Mouse (Mus musculus): ENCODE data around the gene H2-DMa.

H2-DMa gene

DNA sequence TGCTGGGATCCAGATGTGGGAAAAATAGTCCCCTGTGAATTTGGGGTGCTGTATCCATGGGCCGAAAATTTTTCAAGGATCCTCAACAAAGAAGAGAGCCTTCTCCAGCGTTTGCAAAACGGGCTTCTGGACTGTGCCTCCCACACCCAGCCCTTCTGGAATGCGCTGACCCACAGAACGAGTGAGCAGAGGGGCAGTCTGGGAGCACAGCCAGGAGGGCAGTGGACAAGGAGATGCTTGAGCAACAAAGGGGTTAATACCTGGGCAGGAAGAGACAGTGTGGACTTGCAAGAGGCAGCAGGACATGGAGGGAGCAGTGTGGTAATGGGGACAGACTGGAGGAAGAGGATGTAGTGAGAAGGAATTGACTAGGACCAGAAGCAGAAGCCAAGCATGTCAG lies 36.2 kb downstream of the H2-DMa start:
- no peak for DNase-seq (ENCODE audit: low spot score in 2 of 2)

DNA sequence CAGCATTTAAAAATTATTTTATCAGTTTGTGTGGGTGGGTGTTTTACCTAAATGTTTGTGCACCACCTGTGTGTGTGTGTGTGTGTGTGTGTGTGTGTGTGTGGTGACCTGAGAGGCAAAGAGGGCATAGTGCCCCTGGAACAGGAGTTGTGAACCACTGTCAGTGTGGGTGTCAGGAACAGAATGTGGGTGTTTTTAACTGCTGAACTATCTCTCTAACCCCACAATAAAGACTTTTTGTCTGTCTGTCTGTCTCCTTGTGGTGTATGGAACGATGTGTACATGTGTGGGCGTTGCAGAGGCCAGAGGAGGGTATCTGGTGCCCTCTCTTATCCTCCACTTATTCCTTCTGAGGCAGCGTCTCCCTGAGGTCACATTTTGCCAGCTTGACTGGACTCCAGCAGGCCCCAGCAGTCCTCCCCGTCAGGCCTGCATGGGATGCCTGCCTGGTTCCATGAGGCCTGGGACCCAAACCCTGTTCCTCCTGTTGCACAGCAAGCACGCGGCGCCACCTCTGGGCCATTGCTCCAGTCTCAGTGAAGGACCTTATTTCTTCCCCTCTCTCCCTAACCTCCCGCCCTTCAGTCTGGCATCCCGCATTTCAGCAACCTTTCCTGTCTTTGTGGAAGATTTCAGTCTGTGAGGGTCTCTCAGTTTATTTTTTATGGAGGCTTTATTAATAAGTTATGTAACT lies 45.0 kb downstream of the H2-DMa start:
- DNase-seq (ENCODE audit: low spot score in 2 of 2) = no peak

DNA sequence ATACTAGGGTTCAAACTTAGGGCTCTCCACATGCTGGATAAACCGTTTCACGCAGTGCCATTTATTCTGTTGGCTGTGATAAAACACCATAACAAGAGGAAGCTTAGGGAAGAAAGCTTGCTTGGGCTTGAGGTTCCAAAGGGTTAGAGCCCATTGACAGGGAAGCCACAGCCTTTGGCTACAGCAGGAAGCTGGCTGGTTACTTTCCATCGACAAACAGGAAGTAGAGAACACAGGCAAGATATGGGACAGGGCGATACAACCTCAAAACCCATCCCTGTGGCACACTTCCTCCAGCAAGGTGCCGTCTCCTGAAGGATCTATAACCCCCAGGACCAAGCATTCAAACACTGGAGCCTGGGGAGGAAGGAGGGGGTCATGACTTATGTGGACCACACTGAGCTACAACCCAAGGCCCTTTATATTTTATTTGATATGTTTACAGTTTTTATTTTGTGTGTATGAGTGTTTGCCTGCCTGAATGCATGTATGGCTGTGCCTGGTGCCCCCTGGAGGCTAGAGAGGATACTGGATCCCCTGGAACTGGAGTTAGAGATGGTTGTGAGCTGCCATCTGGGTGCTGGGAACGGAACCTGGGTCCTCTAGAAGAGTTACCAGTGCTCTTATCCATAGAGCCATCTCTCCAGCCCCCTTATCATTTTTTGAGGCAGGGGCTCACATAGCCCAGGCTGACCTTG lies 45.8 kb downstream of the H2-DMa start:
- no peak for DNase-seq (ENCODE audit: low spot score in 2 of 2)

DNA sequence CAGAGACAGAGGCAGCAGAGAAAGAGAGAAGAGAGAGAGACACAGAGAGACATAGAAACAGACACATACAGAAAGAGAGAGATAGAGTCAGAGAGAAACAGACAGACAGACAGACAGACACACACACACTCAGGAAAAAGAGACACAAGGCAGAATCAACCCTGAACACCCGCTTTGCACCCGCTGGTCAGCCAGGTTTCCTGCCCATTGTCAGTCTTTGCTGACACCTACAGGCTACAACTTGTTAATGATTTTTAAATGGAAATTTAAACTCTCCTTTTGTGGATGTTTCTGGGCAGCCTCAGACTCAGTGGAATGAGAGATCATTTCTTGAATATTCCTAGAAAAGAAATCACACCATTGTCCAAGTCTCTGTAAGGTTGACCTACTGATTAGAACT lies 49.9 kb downstream of the H2-DMa start:
- no peak for DNase-seq (ENCODE audit: low spot score in 2 of 2)

DNA sequence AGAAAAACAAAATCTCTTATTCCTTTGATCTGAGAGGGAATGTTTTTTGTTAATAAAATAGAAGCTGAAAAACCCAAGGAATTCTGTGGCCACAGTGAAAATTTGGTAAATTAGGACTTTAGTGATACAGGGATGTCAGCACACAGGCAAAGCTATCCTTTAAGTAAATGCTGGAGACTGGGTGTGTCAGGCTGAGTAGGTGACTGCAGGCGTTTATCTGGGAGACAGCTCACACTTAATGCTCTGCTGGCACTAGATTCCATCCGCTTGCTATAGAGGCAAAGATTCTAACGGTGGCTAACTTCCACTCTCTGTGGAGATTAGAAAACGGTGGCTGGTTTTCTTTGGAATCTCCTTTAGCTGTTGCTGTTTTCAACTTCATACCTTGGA lies 51.1 kb downstream of the H2-DMa start:
- no peak for DNase-seq (ENCODE audit: low spot score in 2 of 2)

DNA sequence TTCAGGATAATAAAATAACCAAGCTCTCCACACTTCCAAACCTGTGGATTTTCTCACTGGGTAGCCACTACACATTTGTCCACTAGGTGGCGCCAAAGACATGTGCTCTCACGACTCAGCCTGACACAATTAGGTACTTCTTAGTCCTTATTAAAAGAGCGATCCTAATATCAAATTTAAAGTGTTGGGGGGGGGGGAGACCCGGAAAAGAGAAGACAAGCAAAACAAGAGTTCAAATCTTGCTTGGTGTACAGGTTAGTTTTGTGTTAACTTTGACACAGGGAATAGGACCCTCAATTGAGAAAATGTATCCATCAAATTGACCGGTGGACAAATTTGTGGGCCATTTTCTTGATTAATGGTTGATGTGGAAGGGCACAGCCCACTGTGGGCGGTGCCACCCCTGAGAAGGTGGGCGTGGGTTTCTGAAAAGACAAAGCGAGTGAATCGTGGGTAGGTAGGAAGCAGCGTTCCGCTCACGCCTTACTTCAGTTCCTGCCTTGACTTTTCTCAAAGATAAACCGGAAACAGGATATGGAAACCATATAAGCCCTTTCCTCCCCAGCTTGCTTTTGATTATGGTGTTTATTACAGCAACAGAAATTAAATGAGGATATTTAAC lies 51.6 kb downstream of the H2-DMa start:
- peak; percentile 31 to 84 for DNase-seq (ENCODE audit: low spot score in 2 of 2)

DNA sequence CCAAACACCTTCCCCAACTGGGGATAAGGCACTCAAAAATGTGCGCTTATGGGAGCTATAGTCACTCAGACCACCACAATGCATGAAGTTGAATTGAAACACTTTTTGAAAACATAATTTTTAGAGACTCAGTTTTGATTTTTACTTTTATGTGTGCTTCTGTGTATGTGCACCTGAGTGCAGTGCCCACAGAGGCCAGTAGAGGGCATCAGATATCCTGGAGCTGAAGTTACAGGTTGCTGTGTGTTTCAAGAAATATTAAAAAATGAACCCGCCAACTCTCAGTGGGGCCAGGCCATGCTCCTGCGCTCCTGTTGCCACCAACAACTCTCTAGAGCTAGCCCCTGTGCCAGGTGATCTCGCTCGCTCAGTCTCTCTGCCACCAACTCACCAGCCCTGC lies 53.2 kb downstream of the H2-DMa start:
- DNase-seq (ENCODE audit: low spot score in 2 of 2) = no peak

DNA sequence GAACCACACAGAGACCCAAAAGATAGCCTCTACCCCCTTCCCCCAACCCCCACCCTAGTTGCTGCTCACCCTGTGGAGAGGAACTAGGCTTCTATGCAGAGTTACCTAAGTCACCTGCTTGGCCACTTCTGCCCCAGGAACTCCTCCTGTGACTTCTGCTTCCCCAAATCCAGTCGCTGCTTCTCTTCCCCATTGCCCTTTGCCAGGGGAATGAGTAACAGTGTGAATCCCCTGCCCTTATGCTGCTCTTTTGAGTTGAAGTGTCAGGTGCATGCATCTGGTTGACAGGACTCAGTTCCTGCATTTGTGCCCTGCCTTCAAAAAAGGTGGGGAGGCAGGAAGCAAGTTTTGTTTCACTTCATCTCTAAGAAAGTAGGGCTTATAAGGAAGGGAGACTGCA lies 54.7 kb downstream of the H2-DMa start:
- DNase-seq (ENCODE audit: low spot score in 2 of 2) = no peak

DNA sequence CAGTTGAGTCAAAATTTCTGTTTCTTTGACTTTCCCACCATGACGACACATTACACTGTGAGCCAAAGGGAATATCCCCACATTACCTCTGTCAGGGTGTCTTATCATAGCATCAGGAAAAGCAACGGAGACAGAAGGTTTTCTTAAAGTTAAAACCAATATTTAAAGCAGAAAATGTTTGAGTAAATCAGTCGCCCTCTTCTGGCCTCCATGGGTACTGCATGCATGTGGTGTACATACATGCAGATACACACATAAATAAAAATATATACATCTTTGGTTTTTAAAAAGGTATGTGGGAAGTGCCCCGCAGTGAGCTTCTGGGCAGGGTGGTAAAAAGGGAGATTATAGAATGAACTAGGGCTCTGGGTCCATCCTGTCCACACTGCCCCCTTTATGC lies 57.8 kb downstream of the H2-DMa start:
- DNase-seq (ENCODE audit: low spot score in 2 of 2) = no peak

DNA sequence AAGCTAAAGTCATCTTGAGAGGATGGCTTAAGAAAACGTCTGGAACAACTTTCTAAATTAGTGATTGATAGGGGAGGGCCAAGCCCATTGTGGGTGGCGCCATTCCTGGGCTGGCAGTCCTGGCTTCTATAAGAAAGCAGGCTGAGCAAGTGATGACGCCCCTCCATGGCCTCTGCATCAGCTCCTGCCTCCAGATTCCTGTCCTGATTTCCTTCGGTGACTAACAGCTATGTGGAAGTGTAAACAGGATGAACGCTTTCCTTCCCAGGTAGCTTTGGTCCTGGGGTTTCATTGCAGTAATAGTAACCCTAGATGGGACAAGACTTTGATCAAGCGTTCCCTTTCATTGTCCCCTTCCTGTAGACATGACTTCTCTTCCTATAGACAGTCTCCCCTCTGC lies 59.7 kb downstream of the H2-DMa start:
- DNase-seq (ENCODE audit: low spot score in 2 of 2) = no peak

DNA sequence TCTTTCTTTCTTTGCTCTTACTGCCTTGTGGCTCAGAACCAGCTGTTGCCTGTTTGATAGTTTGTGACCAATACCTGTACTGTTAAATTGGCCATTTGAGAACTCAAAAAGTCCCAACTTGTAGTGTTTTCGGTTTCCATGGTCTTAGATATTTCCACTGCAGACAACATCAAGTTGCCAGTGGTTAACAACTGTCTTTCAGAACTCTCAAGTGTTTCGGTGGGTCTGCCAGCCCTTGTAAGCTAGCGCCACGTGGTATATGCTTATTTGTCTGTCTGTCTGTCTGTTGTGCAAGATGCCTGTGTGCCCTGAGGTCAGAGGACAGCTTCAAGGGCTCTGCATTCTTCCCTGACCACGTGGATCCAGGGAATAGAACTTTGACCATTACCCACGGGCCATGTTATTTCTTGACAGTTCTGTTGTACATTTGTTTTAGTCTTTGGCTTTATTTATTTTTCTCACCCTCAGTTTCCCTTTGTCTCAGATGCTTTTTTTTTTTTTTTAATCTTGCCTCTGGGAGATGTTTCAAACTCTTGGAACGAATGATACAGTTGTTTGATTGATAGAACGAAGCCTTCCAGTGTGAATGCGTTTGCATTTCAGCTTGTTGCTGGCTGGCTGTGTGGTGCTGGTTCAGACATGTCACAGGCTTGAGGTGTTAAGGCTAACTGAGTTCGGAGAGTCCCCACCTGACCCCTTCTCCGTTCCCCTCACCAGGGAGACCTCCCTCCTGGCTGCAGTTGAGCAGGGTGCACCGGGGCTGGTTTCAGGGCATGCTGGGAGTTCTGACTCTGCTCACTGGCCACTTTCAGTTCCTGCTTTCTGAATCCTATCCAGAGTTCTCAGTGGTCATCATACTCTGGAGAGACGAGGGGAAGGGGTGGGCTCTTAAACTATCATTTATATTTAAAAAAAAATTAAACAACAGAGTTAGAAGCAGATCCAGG lies 60.8 kb downstream of the H2-DMa start:
- DNase-seq (ENCODE audit: low spot score in 2 of 2) = no peak

DNA sequence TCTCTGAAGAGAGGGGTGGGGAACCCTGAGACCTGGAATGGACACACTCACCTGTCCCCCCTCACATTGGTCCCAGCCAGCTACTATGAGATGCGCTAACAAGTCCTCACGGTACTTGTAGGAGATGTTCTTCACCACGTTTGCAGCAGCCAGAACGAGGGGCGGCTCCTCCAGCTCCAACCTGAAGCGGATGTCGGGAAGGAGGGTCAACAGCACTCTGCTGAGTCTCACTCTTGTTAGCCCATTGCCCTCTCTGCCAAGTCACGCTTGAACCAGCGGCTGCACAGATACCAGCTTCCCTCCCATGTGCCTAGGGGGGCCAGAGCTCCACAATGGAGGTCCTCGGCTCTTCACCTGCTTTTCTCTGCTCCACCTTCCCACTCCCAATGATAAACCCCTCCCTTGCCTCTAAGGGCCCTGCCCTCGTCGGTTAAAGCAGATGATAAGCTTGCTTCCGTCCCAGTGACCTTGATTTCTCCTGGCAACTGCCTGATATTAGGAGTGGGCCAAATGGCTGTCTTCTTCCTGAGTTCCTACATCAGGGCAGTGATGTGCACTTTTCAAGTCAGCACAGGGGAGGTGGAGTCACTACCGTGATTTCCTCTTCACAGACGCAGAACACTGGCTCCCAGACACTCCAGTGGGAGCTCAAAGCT lies 64.4 kb downstream of the H2-DMa start:
- no peak for DNase-seq (ENCODE audit: low spot score in 2 of 2)

DNA sequence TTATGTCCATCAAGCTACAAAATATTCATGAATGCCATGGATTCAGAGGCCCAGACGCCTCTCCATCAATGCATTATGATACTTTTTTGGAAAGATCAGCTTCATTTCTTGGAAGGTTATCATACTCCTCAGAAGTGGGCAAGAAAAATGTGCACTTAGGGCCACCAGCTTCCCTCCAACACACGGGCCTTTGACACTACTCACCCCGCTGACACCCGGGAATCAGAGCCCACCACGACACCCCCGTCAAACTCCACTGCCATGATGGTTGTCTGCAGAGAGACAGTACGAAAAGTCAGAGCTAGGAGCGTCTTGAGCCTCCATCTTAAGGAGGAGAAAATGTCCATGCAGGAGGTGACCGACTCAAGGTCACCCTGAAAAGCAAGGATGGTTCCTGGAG lies 66.2 kb downstream of the H2-DMa start:
- DNase-seq (ENCODE audit: low spot score in 2 of 2) = no peak

DNA sequence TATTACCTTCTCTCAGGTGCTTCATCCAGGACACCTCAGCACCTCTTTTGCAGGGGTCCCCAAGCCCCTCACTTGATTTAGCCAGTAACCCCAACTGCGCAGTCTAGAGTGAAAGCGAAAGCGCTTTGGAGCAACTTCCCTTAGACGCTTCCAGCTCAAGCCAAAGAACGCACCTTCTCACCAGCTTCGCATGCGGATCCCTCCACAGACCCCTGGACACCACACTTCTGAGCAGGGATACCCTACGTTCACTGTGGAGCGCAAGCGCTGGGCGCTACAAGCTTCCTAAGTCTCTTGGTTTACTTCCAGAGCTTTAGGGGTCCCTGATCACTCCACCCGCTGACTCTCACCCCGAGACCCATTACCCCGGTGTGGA lies 67.5 kb downstream of the H2-DMa start:
- no peak for DNase-seq (ENCODE audit: low spot score in 2 of 2)

DNA sequence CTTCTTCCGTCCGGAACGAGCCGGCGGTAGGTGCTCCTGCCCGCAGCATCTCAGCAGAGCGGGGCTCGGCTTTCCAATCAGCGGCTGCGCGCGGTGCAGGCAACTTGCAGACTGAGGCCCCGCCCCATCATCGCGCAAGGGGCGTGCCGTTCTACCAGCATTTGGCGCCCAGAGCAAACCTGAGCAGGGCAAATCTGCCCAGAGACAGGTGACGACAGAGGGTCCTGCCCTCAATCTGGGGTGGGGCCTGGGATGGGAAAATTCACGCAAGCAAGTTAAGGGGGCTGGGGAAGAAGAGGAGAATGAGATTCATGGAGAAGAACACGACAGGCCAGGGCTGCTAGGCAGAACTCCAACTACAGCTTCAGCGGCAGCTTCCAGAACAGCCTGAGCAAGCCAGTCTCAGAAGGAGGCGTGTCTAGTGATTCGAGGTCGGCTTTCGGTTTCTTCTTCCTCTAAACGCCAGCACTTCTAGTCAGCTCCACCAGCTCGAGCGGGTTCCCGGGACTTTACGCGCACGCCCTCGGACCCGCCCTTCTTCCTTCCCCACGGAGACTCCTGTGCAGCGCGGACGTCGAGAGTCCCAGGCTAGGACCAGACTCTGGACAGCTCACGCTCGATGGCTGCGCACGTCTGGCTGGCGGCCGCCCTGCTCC lies 68.0 kb downstream of the H2-DMa start, which contains the start of the genes Tap1 and Psmb9:
Gene Tap1 (plus strand): TSS at position 293 of the 656 bp plus-strand sequence.
Gene Psmb9 (minus strand): TSS at position 504 of the 656 bp plus-strand sequence.
- peak; percentile 89 to 94 for DNase-seq (ENCODE audit: low spot score in 2 of 2)

DNA sequence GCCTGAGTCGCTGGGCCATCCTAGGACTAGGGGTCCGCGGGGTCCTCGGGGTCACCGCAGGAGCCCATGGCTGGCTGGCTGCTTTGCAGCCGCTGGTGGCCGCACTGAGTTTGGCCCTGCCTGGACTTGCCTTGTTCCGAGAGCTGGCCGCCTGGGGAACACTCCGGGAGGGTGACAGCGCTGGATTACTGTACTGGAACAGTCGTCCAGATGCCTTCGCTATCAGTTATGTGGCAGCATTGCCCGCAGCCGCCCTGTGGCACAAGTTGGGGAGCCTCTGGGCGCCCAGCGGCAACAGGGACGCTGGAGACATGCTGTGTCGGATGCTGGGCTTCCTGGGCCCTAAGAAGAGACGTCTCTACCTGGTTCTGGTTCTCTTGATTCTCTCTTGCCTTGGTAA lies 68.7 kb downstream of the H2-DMa start:
- DNase-seq (ENCODE audit: low spot score in 2 of 2) = no peak

Measured in frontal cortex, postnatal 14 days (tissue).